Mouse (Mus musculus) myocyte (in vitro differentiated cells): ENCODE measurements around the gene Zbtb37. TPM values are rescaled to one million over a fixed set of nuclear protein-coding genes. Genes with fewer than 3 reads are reported as not detected.

Experiments used
- H3K27me3 ChIP-seq: one replicate; pipeline ENCODE4 v1.6.1; 2011; ENCODE audit not compliant: control insufficient read depth, insufficient read depth, insufficient read length
- H3K36me3 ChIP-seq: one replicate; pipeline ENCODE4 v1.6.1; 2011; ENCODE audit not compliant: control insufficient read depth, insufficient read depth
- H3K4me2 ChIP-seq: one replicate; pipeline ENCODE4 v1.6.1; 2011; ENCODE audit warnings: low read depth, control low read depth
- H3K4me3 ChIP-seq: one replicate; pipeline ENCODE4 v1.5.1; 2011; ENCODE audit warnings: mild to moderate bottlenecking, control low read depth, moderate library complexity
- H3K79me2 ChIP-seq: one replicate; pipeline ENCODE4 v1.6.1; 2011; ENCODE audit not compliant: control insufficient read depth, insufficient read depth
- H3ac ChIP-seq: one replicate; pipeline ENCODE4 v1.6.1; 2011; ENCODE audit not compliant: control insufficient read depth, insufficient read length
- CEBPB ChIP-seq: IDR thresholded peaks from 2 replicates; pipeline ENCODE4 v1.6.1; 2011; ENCODE audit warnings: mild to moderate bottlenecking, moderate library complexity; ENCODE audit not compliant: poor library complexity, insufficient read depth, severe bottlenecking
- E2F4 ChIP-seq: IDR thresholded peaks from one replicate; pipeline ENCODE4 v1.6.1; 2011; ENCODE audit warnings: mild to moderate bottlenecking, control low read depth, moderate library complexity; ENCODE audit not compliant: insufficient read depth
- MAX ChIP-seq: IDR thresholded peaks from one replicate; pipeline ENCODE4 v1.6.1; 2011; ENCODE audit warnings: low read depth, mild to moderate bottlenecking, control low read depth
- MYOD1 ChIP-seq, 3 experiments: IDR thresholded peaks; one replicate each; pipeline ENCODE4 v1.6.1; 2011; ENCODE audit warnings: control low read depth in 2 of 3, low read depth in 2 of 3, mild to moderate bottlenecking in 2 of 3, moderate library complexity in 1 of 3; ENCODE audit not compliant: insufficient read length in 2 of 3, control insufficient read depth in 1 of 3
- MYOG ChIP-seq, 3 experiments: IDR thresholded peaks; one replicate each; pipeline ENCODE4 v1.6.1; 2011; ENCODE audit warnings: control low read depth in 2 of 3, low read depth in 2 of 3, mild to moderate bottlenecking in 2 of 3; ENCODE audit not compliant: insufficient read length in 2 of 3, control insufficient read depth in 1 of 3, insufficient read depth in 1 of 3
- POLR2A ChIP-seq: IDR thresholded peaks from one replicate; pipeline ENCODE4 v1.6.1; 2011; ENCODE audit warnings: low read depth, mild to moderate bottlenecking, control low read depth, moderate library complexity; ENCODE audit not compliant: insufficient read length
- POLR2AphosphoS2 ChIP-seq: IDR thresholded peaks from one replicate; pipeline ENCODE4 v1.6.1; 2011; ENCODE audit warnings: low read depth, control low read depth; ENCODE audit not compliant: insufficient read length
- REST ChIP-seq: IDR thresholded peaks from one replicate; pipeline ENCODE4 v1.6.1; 2011; ENCODE audit warnings: mild to moderate bottlenecking, control low read depth, moderate library complexity; ENCODE audit not compliant: insufficient read depth, insufficient read length
- SRF ChIP-seq: IDR thresholded peaks from one replicate; pipeline ENCODE4 v1.6.1; 2011; ENCODE audit warnings: low read depth; ENCODE audit not compliant: control insufficient read depth, insufficient read length
- TCF12 ChIP-seq: IDR thresholded peaks from one replicate; pipeline ENCODE4 v1.6.1; 2011; ENCODE audit warnings: mild to moderate bottlenecking, control low read depth; ENCODE audit not compliant: poor library complexity, insufficient read depth, severe bottlenecking
- TCF3 ChIP-seq: IDR thresholded peaks from one replicate; pipeline ENCODE4 v1.6.1; 2011; ENCODE audit warnings: low read depth, control low read depth; ENCODE audit not compliant: insufficient read length
- USF1 ChIP-seq: IDR thresholded peaks from one replicate; pipeline ENCODE4 v1.6.1; 2011; ENCODE audit warnings: low read depth, mild to moderate bottlenecking, control low read depth, moderate library complexity
- polyA plus RNA-seq: library from polyadenylated mRNA; unstranded; fragments of >200 nt; fragmentation: generic; extraction: Trizol; gene quantifications from one replicate; pipeline ENCODE4 v1.2.1, GENCODE M21; 2012; ENCODE audit warnings: missing spikeins

The Zbtb37 gene
- polyA plus RNA-seq, 1 experiment: 1.4 TPM

GRCm38 (mm10) chr1:161008038-161008437 is 26.6 kb downstream of the Zbtb37 start:
- H3K36me3 ChIP-seq: no peaks in the 10 kb centered on the region
- H3K27me3 ChIP-seq: no peaks in the 10 kb centered on the region
- no peak for TF ChIP-seq POLR2A
- TF ChIP-seq E2F4: no peak
- TF ChIP-seq REST: no peak
- TF ChIP-seq CEBPB: no peak
- TF ChIP-seq TCF3: no peak
- TF ChIP-seq MYOD1 (IDR thresholded peaks at IDR 0.05; ENCODE audit: control insufficient read depth in 1 of 3, insufficient read length in 2 of 3, low read depth in 2 of 3): no peak
- no peak for TF ChIP-seq POLR2AphosphoS2
- no peak for TF ChIP-seq MAX
- TF ChIP-seq SRF: no peak
- TF ChIP-seq USF1: no peak
- TF ChIP-seq MYOG (IDR thresholded peaks at IDR 0.05; ENCODE audit: control insufficient read depth in 1 of 3, insufficient read depth in 1 of 3, insufficient read length in 2 of 3, low read depth in 2 of 3): no peak
- TF ChIP-seq TCF12: no peak
- H3ac ChIP-seq: no peak overlapping the region
- no peak overlapping the region for H3K4me2 ChIP-seq
- H3K4me3 ChIP-seq: no peak overlapping the region
- H3K79me2 ChIP-seq: no peaks in the 10 kb centered on the region

DNA sequence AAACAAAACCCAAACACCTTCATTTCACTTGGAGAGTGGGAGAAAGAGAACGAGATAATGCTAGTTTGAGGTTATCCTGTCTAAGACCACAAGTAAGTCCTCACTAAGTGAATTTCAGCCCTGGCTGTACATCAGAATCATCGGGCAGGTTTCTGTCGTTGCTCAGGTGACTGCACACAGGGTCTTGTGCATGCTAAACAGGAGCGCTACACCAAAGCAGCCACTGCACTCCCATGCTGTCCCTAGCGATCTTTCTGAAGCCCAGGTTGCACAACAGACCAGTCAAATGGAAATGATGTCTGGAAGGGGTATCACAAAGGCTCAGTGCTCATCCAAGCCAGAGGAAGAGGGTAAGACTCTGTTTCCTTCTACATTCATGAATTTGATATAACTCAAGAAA is 28.2 kb downstream of the Zbtb37 start:
- Histone ChIP-seq H3ac (no peak overlapping the region), H3K79me2 (no peaks in the 10 kb centered on the region), H3K27me3 (no peaks in the 10 kb centered on the region), H3K4me2 (no peak overlapping the region), H3K36me3 (no peaks in the 10 kb centered on the region), H3K4me3 (no peak overlapping the region)
- TF ChIP-seq REST: no peak
- TF ChIP-seq TCF12: no peak
- TF ChIP-seq MYOG (IDR thresholded peaks at IDR 0.05; ENCODE audit: control insufficient read depth in 1 of 3, insufficient read depth in 1 of 3, insufficient read length in 2 of 3, low read depth in 2 of 3): no peak
- TF ChIP-seq MAX: no peak
- no peak for TF ChIP-seq MYOD1 (IDR thresholded peaks at IDR 0.05; ENCODE audit: control insufficient read depth in 1 of 3, insufficient read length in 2 of 3, low read depth in 2 of 3)
- no peak for TF ChIP-seq E2F4
- no peak for TF ChIP-seq CEBPB
- no peak for TF ChIP-seq POLR2AphosphoS2
- no peak for TF ChIP-seq TCF3
- no peak for TF ChIP-seq USF1
- TF ChIP-seq POLR2A: no peak
- TF ChIP-seq SRF: no peak

- TF ChIP-seq MAX: no peak
- TF ChIP-seq POLR2A: no peak
- TF ChIP-seq USF1: no peak
Measured at GRCm38 (mm10) chr1:161005526-161005925, 29.1 kb downstream of the Zbtb37 start.

DNA sequence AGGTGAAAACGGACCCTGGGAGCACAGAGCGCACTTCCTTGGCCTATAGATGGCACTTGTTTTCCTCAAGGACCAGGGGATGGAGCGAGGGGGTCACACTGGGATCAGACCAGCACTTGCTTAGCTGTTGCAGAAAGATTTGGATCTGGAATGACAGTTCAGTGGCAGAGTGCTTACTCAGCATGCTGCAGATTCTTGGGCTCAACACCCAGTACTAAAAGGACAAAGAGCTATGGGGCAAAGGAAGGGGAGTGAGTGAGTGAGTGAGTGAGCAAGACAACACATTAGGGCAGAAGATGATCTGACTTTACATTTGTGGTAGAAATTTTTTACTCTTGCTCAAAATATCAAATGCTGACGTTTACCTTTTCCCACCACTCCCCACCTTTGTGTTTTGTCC is 29.7 kb downstream of the Zbtb37 start:
- Histone ChIP-seq H3K4me2 (no peak overlapping the region), H3K4me3 (no peak overlapping the region), H3K36me3 (no peaks in the 10 kb centered on the region), H3K79me2 (no peaks in the 10 kb centered on the region), H3ac (no peak overlapping the region), H3K27me3 (no peaks in the 10 kb centered on the region)
- TF ChIP-seq TCF3: no peak
- no peak for TF ChIP-seq MYOG (IDR thresholded peaks at IDR 0.05; ENCODE audit: control insufficient read depth in 1 of 3, insufficient read depth in 1 of 3, insufficient read length in 2 of 3, low read depth in 2 of 3)
- no peak for TF ChIP-seq REST
- TF ChIP-seq MYOD1 (IDR thresholded peaks at IDR 0.05; ENCODE audit: control insufficient read depth in 1 of 3, insufficient read length in 2 of 3, low read depth in 2 of 3): no peak

More at GRCm38 (mm10) chr1:161005526-161005925, 29.1 kb downstream of the Zbtb37 start:
- no peaks in the 10 kb centered on the region for H3K36me3 ChIP-seq
- no peaks in the 10 kb centered on the region for H3K27me3 ChIP-seq
- no peaks in the 10 kb centered on the region for H3K79me2 ChIP-seq
- H3K4me2 ChIP-seq: no peak overlapping the region
- H3ac ChIP-seq: no peak overlapping the region
- H3K4me3 ChIP-seq: no peak overlapping the region

DNA sequence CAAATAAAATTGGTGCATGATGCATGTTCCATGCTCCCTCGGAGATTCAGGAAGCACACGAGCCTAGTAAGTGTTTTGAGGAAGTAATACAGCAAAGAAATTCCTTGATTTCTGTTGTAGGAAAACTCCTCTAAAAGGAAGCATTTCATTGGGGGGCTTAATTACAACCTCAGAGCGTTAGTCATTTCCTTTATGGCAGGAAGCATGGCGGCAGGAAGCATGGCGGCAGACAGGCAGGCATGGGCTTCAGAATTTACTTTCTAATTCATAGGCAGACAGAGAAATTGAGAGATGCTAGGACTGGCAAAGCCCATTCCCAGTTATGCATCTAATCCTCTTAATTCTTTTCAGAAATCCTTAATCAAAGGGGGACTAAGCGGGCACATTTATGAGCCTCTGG is 40.8 kb downstream of the Zbtb37 start:
- H3K79me2 ChIP-seq: no peaks in the 10 kb centered on the region
- no peak overlapping the region for H3K4me3 ChIP-seq
- TF ChIP-seq USF1 (no peak), SRF (no peak), POLR2A (no peak), REST (no peak), CEBPB (no peak), MYOD1 (IDR thresholded peaks at IDR 0.05; ENCODE audit: control insufficient read depth in 1 of 3, insufficient read length in 2 of 3, low read depth in 2 of 3) (no peak), TCF12 (no peak), MAX (no peak), POLR2AphosphoS2 (no peak), TCF3 (no peak), MYOG (IDR thresholded peaks at IDR 0.05; ENCODE audit: control insufficient read depth in 1 of 3, insufficient read depth in 1 of 3, insufficient read length in 2 of 3, low read depth in 2 of 3) (no peak), E2F4 (no peak)
- H3K4me2 ChIP-seq: no peak overlapping the region
- H3ac ChIP-seq: no peak overlapping the region
- no peaks in the 10 kb centered on the region for H3K27me3 ChIP-seq
- no peaks in the 10 kb centered on the region for H3K36me3 ChIP-seq
